Mouse (Mus musculus): ENCODE measurements around the gene Acad11. TPM values are rescaled to one million over a fixed set of nuclear protein-coding genes. Genes with fewer than 3 reads are reported as not detected.

The Acad11 gene
- 6.3 and 8.2 TPM in 2 replicates for polyA plus RNA-seq (2015; fragmentation: Nextera tagmentation; extraction: Ambion mirVana)

GRCm38 (mm10) chr9:104063244-104063961 is at the start of gene Acad11:
Gene Acad11, plus strand, starts transcription at chr9:104063377.
- H3K4me2 ChIP-seq (ENCODE audit: low read length): peak within 1 kb of the TSS; percentile 88
- under 1% methylated on average over 30 of the region's 30 CpGs for WGBS
- no peaks in the 10 kb centered on the region for H3K27me3 ChIP-seq (ENCODE audit: control insufficient read depth, insufficient read depth, low read depth, low read length)
- H3K4me3 ChIP-seq (ENCODE audit: low read depth, low read length): peak within 1 kb of the TSS; percentile 73
- H3K36me3 ChIP-seq (ENCODE audit: control insufficient read depth, insufficient read depth, low read length): peaks cover 6% of the 10 kb centered on the region; the same call in 1 of the 2 replicates
- peaks cover 17% of the 10 kb centered on the region for H3K4me1 ChIP-seq (ENCODE audit: control insufficient read depth, insufficient read depth, low read length)
- ATAC-seq: peak; percentile 98
- peak within 1 kb of the TSS; percentile 74 for H3K27ac ChIP-seq (ENCODE audit: low read length)
- peak within 1 kb of the TSS; percentile 80 for H3K9ac ChIP-seq (ENCODE audit: low read depth, low read length)
- H3K9me3 ChIP-seq (replicated peaks; ENCODE audit: control insufficient read depth, low read length, poor library complexity, severe bottlenecking): no peaks in the 10 kb centered on the region

DNA sequence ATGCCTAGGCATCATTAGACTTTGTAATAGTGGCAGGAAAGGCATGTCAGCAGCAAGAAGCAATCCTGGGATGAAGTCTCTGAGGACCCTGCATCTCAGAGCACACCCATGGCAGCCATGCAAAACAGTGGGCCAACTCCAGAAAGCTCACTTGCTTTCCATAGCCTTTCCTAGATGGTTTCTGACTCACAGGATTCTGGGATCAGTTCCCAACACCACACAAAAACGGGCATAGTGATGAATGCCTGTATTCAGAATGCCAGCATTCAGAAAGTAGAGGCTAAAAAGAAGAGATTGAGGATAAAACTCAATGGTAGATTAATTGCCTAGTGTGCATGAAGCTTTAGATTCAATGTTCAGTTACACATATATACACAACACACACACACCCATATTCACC is 48.7 kb upstream of the Acad11 start:
- Histone ChIP-seq H3K27me3 (ENCODE audit: control insufficient read depth, insufficient read depth, low read depth, low read length) (no peaks in the 10 kb centered on the region), H3K4me2 (ENCODE audit: low read length) (no peak overlapping the region), H3K4me3 (ENCODE audit: low read depth, low read length) (no peak overlapping the region), H3K27ac (ENCODE audit: low read length) (no peak overlapping the region), H3K4me1 (ENCODE audit: control insufficient read depth, insufficient read depth, low read length) (no peaks in the 10 kb centered on the region), H3K9ac (ENCODE audit: low read depth, low read length) (no peak overlapping the region), H3K36me3 (ENCODE audit: control insufficient read depth, insufficient read depth, low read length) (peaks cover 3% of the 10 kb centered on the region; the same call in 1 of the 2 replicates), H3K9me3 (replicated peaks; ENCODE audit: control insufficient read depth, low read length, poor library complexity, severe bottlenecking) (no peaks in the 10 kb centered on the region)
- 59% methylated on average over 1 of the region's 1 CpGs for WGBS
- ATAC-seq: no peak

DNA sequence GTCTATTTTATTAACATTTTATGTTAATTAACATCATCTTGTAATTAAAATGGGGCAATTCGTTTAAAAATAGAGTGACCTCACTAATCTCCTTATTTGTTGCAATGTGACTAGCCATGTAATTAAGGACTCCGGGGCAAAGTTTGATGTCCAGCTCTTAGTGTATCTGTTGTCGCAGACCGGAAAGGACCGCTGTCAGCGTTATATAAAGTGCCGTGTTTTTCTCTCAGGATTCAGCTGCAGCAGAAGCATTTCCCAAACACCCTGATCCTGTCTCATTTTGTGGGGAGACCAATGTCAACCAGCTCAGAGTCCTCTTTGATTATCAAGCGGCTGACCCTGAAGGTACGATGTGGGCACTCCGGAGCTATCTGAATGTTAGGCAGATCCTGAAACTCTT is 42.2 kb upstream of the Acad11 start:
- WGBS: 97% methylated on average over 10 of the region's 10 CpGs
- Histone ChIP-seq H3K9me3 (replicated peaks; ENCODE audit: control insufficient read depth, low read length, poor library complexity, severe bottlenecking) (no peaks in the 10 kb centered on the region), H3K9ac (ENCODE audit: low read depth, low read length) (no peak overlapping the region), H3K4me2 (ENCODE audit: low read length) (no peak overlapping the region), H3K4me3 (ENCODE audit: low read depth, low read length) (no peak overlapping the region), H3K36me3 (ENCODE audit: control insufficient read depth, insufficient read depth, low read length) (peaks cover 9% of the 10 kb centered on the region), H3K27ac (ENCODE audit: low read length) (no peak overlapping the region), H3K4me1 (ENCODE audit: control insufficient read depth, insufficient read depth, low read length) (no peaks in the 10 kb centered on the region), H3K27me3 (ENCODE audit: control insufficient read depth, insufficient read depth, low read depth, low read length) (no peaks in the 10 kb centered on the region)
- ATAC-seq: no peak

- no peak overlapping the region for H3K9ac ChIP-seq (ENCODE audit: low read depth, low read length)
- no peak for ATAC-seq
- H3K27ac ChIP-seq (ENCODE audit: low read length): no peak overlapping the region
- H3K9me3 ChIP-seq (replicated peaks; ENCODE audit: control insufficient read depth, low read length, poor library complexity, severe bottlenecking): 0 out of 2 replicates have a peak, but pooled peaks cover 2% of the 10 kb centered on the region
- no peaks in the 10 kb centered on the region for H3K27me3 ChIP-seq (ENCODE audit: control insufficient read depth, insufficient read depth, low read depth, low read length)
- H3K36me3 ChIP-seq (ENCODE audit: control insufficient read depth, insufficient read depth, low read length): peaks cover 18% of the 10 kb centered on the region
- H3K4me3 ChIP-seq (ENCODE audit: low read depth, low read length): no peak overlapping the region
- no peak overlapping the region for H3K4me2 ChIP-seq (ENCODE audit: low read length)
- no peaks in the 10 kb centered on the region for H3K4me1 ChIP-seq (ENCODE audit: control insufficient read depth, insufficient read depth, low read length)
- 96% methylated on average over 8 of the region's 8 CpGs for WGBS
Measured at GRCm38 (mm10) chr9:104027186-104027585, 36.0 kb upstream of the Acad11 start.

GRCm38 (mm10) chr9:104029861-104030260 is 33.3 kb upstream of the Acad11 start:
- Histone ChIP-seq H3K9me3 (replicated peaks; ENCODE audit: control insufficient read depth, low read length, poor library complexity, severe bottlenecking) (0 out of 2 replicates have a peak, but pooled peaks cover 2% of the 10 kb centered on the region), H3K27me3 (ENCODE audit: control insufficient read depth, insufficient read depth, low read depth, low read length) (no peaks in the 10 kb centered on the region), H3K36me3 (ENCODE audit: control insufficient read depth, insufficient read depth, low read length) (peaks cover 11% of the 10 kb centered on the region), H3K27ac (ENCODE audit: low read length) (no peak overlapping the region), H3K9ac (ENCODE audit: low read depth, low read length) (no peak overlapping the region), H3K4me2 (ENCODE audit: low read length) (no peak overlapping the region), H3K4me1 (ENCODE audit: control insufficient read depth, insufficient read depth, low read length) (no peaks in the 10 kb centered on the region), H3K4me3 (ENCODE audit: low read depth, low read length) (no peak overlapping the region)
- 92% methylated on average over 11 of the region's 11 CpGs for WGBS
- ATAC-seq: no peak

DNA sequence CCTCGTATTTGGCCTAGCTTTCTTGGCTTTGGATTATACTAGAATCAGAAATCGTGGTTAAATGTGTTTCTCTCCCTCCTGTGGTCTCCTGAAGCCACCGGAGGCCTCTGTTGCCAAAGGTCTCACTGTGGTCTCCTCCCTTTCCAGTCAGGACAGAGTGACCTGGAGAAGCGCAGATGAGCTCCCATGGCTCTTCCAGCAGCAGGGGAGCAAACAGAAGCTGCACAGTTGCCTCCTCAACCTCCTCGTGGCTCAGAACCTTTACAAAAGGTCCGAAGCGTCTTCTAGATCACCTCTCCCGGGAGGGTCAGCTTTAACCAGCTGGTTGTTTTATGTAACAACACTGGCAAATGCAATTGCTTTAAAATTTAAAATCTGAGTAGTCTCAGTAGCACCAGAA is 28.9 kb upstream of the Acad11 start:
- ATAC-seq: no peak
- Histone ChIP-seq H3K9ac (ENCODE audit: low read depth, low read length) (no peak overlapping the region), H3K27ac (ENCODE audit: low read length) (no peak overlapping the region), H3K4me3 (ENCODE audit: low read depth, low read length) (no peak overlapping the region), H3K36me3 (ENCODE audit: control insufficient read depth, insufficient read depth, low read length) (peaks cover 7% of the 10 kb centered on the region), H3K4me1 (ENCODE audit: control insufficient read depth, insufficient read depth, low read length) (no peaks in the 10 kb centered on the region), H3K27me3 (ENCODE audit: control insufficient read depth, insufficient read depth, low read depth, low read length) (no peaks in the 10 kb centered on the region), H3K9me3 (replicated peaks; ENCODE audit: control insufficient read depth, low read length, poor library complexity, severe bottlenecking) (no peaks in the 10 kb centered on the region), H3K4me2 (ENCODE audit: low read length) (no peak overlapping the region)
- WGBS: 80% methylated on average over 8 of the region's 8 CpGs

- ATAC-seq: no peak
- H3K36me3 ChIP-seq (ENCODE audit: control insufficient read depth, insufficient read depth, low read length): peaks cover 7% of the 10 kb centered on the region
- 67% methylated on average over 6 of the region's 6 CpGs for WGBS
Measured at GRCm38 (mm10) chr9:104034718-104035117, 28.5 kb upstream of the Acad11 start.

DNA sequence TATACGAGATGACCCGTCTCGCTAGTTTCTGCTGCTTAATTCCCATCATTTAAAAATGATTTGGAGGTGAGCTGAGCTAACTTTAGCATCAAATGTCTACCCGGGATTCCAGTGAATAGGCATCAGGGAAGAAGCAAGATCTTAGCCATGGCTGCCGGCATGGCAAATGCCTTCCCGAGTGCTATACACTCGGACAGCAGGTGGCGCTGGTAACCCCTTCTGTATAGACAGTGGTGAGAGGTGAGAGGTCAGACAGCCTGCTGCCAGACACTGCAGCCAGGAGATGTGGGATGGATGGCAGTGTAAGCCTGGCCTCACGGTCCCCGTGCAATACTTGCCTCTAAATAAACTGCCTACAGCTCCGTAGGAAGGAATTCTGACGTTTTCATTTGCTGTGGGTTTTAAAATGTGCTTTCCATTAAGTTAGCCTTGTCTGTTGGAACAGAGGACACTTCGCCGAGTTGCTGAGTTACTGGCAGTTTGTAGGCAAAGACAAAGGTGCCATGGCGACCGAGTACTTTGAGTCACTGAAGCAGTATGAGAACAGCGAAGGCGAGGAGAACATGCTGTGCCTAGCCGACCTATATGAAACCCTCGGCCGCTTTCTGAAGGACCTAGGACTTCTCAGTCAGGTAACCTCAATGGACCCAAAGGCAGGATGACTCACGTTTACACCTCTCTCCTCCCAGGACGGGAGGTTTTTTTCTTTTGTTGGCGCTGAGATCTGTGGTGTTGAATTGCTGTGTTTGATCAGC is 27.7 kb upstream of the Acad11 start:
- Histone ChIP-seq H3K4me2 (ENCODE audit: low read length) (no peak overlapping the region), H3K36me3 (ENCODE audit: control insufficient read depth, insufficient read depth, low read length) (peaks cover 7% of the 10 kb centered on the region), H3K4me3 (ENCODE audit: low read depth, low read length) (no peak overlapping the region), H3K27ac (ENCODE audit: low read length) (no peak overlapping the region), H3K4me1 (ENCODE audit: control insufficient read depth, insufficient read depth, low read length) (no peaks in the 10 kb centered on the region), H3K9me3 (replicated peaks; ENCODE audit: control insufficient read depth, low read length, poor library complexity, severe bottlenecking) (no peaks in the 10 kb centered on the region), H3K9ac (ENCODE audit: low read depth, low read length) (no peak overlapping the region), H3K27me3 (ENCODE audit: control insufficient read depth, insufficient read depth, low read depth, low read length) (no peaks in the 10 kb centered on the region)
- no peak for ATAC-seq
- 49% methylated on average over 24 of the region's 24 CpGs for WGBS

More at GRCm38 (mm10) chr9:104034718-104035117, 28.5 kb upstream of the Acad11 start:
- no peak overlapping the region for H3K4me2 ChIP-seq (ENCODE audit: low read length)
- H3K4me1 ChIP-seq (ENCODE audit: control insufficient read depth, insufficient read depth, low read length): no peaks in the 10 kb centered on the region
- no peaks in the 10 kb centered on the region for H3K9me3 ChIP-seq (replicated peaks; ENCODE audit: control insufficient read depth, low read length, poor library complexity, severe bottlenecking)
- no peak overlapping the region for H3K9ac ChIP-seq (ENCODE audit: low read depth, low read length)
- H3K27me3 ChIP-seq (ENCODE audit: control insufficient read depth, insufficient read depth, low read depth, low read length): no peaks in the 10 kb centered on the region
- no peak overlapping the region for H3K4me3 ChIP-seq (ENCODE audit: low read depth, low read length)
- H3K27ac ChIP-seq (ENCODE audit: low read length): no peak overlapping the region

GRCm38 (mm10) chr9:104038266-104038665 is 24.9 kb upstream of the Acad11 start:
- Histone ChIP-seq H3K4me1 (ENCODE audit: control insufficient read depth, insufficient read depth, low read length) (no peaks in the 10 kb centered on the region), H3K36me3 (ENCODE audit: control insufficient read depth, insufficient read depth, low read length) (peaks cover 7% of the 10 kb centered on the region), H3K9me3 (replicated peaks; ENCODE audit: control insufficient read depth, low read length, poor library complexity, severe bottlenecking) (no peaks in the 10 kb centered on the region), H3K9ac (ENCODE audit: low read depth, low read length) (no peak overlapping the region), H3K27ac (ENCODE audit: low read length) (no peak overlapping the region), H3K4me3 (ENCODE audit: low read depth, low read length) (no peak overlapping the region), H3K4me2 (ENCODE audit: low read length) (no peak overlapping the region), H3K27me3 (ENCODE audit: control insufficient read depth, insufficient read depth, low read depth, low read length) (no peaks in the 10 kb centered on the region)
- 93% methylated on average over 13 of the region's 13 CpGs for WGBS
- ATAC-seq: no peak
